Mouse (Mus musculus) midbrain, embryonic 10.5 days (tissue): ENCODE data around the gene Ppp1r9b. TPM values are rescaled to one million over a fixed set of nuclear protein-coding genes. Genes with fewer than 3 reads are reported as not detected.
"Not testable (repeated sequence)": the region's sequence is repeated elsewhere in the genome, so short reads cannot be mapped to it uniquely, and the experiment has no call there.

Experiments used
- DNase-seq: peaks from one replicate; pipeline ENCODE4 v3.0.0-alpha.2; 2017; ENCODE audit warnings: low spot score
- H3K27ac ChIP-seq: fragments of 300-500 bp; sonication (generic); replicated peaks from 2 replicates; pipeline ENCODE4 v1.5.1; 2016; ENCODE audit warnings: mild to moderate bottlenecking
- H3K27me3 ChIP-seq: fragments of 300-500 bp; sonication (generic); 2 replicates; pipeline ENCODE4 v1.6.1; 2016; ENCODE audit warnings: low read depth, mild to moderate bottlenecking; ENCODE audit not compliant: poor library complexity, severe bottlenecking
- H3K36me3 ChIP-seq: fragments of 300-500 bp; sonication (generic); 2 replicates; pipeline ENCODE4 v1.6.1; 2016; ENCODE audit warnings: mild to moderate bottlenecking, moderate library complexity
- H3K4me1 ChIP-seq: fragments of 300-500 bp; sonication (generic); 2 replicates; pipeline ENCODE4 v1.6.1; 2016
- H3K4me3 ChIP-seq: fragments of 300-500 bp; sonication (generic); 2 replicates; pipeline ENCODE4 v1.5.1; 2016; ENCODE audit warnings: mild to moderate bottlenecking, moderate library complexity
- H3K9me3 ChIP-seq: fragments of 300-500 bp; sonication (generic); replicated peaks from 2 replicates; pipeline ENCODE4 v1.6.1; 2016; ENCODE audit warnings: mild to moderate bottlenecking
- WGBS: fragments of 180-500 bp; shearing (Covaris S2); methylation state at CpG from one replicate; pipeline ENCODE4 v1.1.7; 2016; 5-methylcytosine and 5-hydroxymethylcytosine counted together
- polyA plus RNA-seq: library from polyadenylated mRNA; unstranded; fragments of >200 nt; fragmentation: Nextera tagmentation; extraction: Ambion mirVana; gene quantifications from 2 replicates; pipeline ENCODE4 v1.2.1, GENCODE M21; 2016

The Ppp1r9b gene
- polyA plus RNA-seq, 1 experiment from 2014 or later, result 8.6 TPM

- Histone ChIP-seq H3K36me3 (peaks cover 66% of the 10 kb centered on the region), H3K9me3 (no peaks in the 10 kb centered on the region), H3K27ac (0 out of 2 replicates have a peak overlapping the region, but pooled peaks have one; percentile 13), H3K27me3 (no peaks in the 10 kb centered on the region), H3K4me3 (peak overlapping the region; percentile 4; the same call in 1 of the 2 replicates), H3K4me1 (peaks cover 64% of the 10 kb centered on the region)
- no peak for DNase-seq
- 84% methylated on average over 12 of the region's 12 CpGs for WGBS
Measured at GRCm38 (mm10) chr11:95004136-95004936, 13.5 kb downstream of the Ppp1r9b start.

- H3K9me3 ChIP-seq, result no peaks in the 10 kb centered on the region
- no peak overlapping the region for H3K4me3 ChIP-seq
- no peaks in the 10 kb centered on the region for H3K27me3 ChIP-seq
- H3K36me3 ChIP-seq, result peaks cover 61% of the 10 kb centered on the region
- H3K4me1 ChIP-seq, result peaks cover 63% of the 10 kb centered on the region
- no peak for DNase-seq
- WGBS, result 68% methylated on average over 6 of the region's 6 CpGs
- 0 out of 2 replicates have a peak overlapping the region, but pooled peaks have one; percentile 13 for H3K27ac ChIP-seq
Measured at GRCm38 (mm10) chr11:95004937-95005198, 14.0 kb downstream of the Ppp1r9b start.

GRCm38 (mm10) chr11:95006038-95006437 lies 15.2 kb downstream of the Ppp1r9b start:
- peaks cover 61% of the 10 kb centered on the region for H3K4me1 ChIP-seq
- H3K36me3 ChIP-seq, result peaks cover 49% of the 10 kb centered on the region
- peak overlapping the region; percentile 86 for H3K27ac ChIP-seq
- no peak for DNase-seq
- no peaks in the 10 kb centered on the region for H3K27me3 ChIP-seq
- no peaks in the 10 kb centered on the region for H3K9me3 ChIP-seq
- H3K4me3 ChIP-seq, result peak overlapping the region; percentile 61
- WGBS, result 22% methylated on average over 4 of the region's 4 CpGs

- Histone ChIP-seq H3K36me3 (peaks cover 44% of the 10 kb centered on the region), H3K27ac (peak overlapping the region; percentile 86), H3K4me1 (peaks cover 66% of the 10 kb centered on the region), H3K9me3 (no peaks in the 10 kb centered on the region), H3K4me3 (peak overlapping the region; percentile 61), H3K27me3 (no peaks in the 10 kb centered on the region)
- 2% methylated on average over 27 of the region's 27 CpGs for whole genome bisulfite sequencing
- DNase-seq, result peak; percentile 84
Measured at GRCm38 (mm10) chr11:95006525-95007219, 15.8 kb downstream of the Ppp1r9b start.

- Histone ChIP-seq H3K4me1 (peaks cover 73% of the 10 kb centered on the region), H3K36me3 (peaks cover 36% of the 10 kb centered on the region), H3K27me3 (no peaks in the 10 kb centered on the region), H3K4me3 (peak overlapping the region; percentile 61), H3K9me3 (no peaks in the 10 kb centered on the region), H3K27ac (peak overlapping the region; percentile 86)
- 81% methylated on average over 3 of the region's 3 CpGs for WGBS
- DNase-seq, result no peak
Measured at GRCm38 (mm10) chr11:95007418-95007817, 16.6 kb downstream of the Ppp1r9b start.

- peak overlapping the region; percentile 97 for H3K27ac ChIP-seq
Measured at GRCm38 (mm10) chr11:95008661-95009628, 18.1 kb downstream of the Ppp1r9b start.

GRCm38 (mm10) chr11:95009629-95010014 lies 18.8 kb downstream of the Ppp1r9b start, which contains the start of gene Samd14:
Samd14 (plus strand) TSS chr11:95009879.
- WGBS, result under 1% methylated on average over 32 of the region's 32 CpGs
- H3K9me3 ChIP-seq, result no peaks in the 10 kb centered on the region
- peaks cover 76% of the 10 kb centered on the region for H3K4me1 ChIP-seq
- peaks cover 34% of the 10 kb centered on the region for H3K36me3 ChIP-seq
- peak; percentile 85 for DNase-seq
- no peaks in the 10 kb centered on the region for H3K27me3 ChIP-seq
- H3K4me3 ChIP-seq, result peak within 1 kb of the TSS; percentile 93
- H3K27ac ChIP-seq, result peak within 1 kb of the TSS; percentile 97

More at GRCm38 (mm10) chr11:95008661-95009628, 18.1 kb downstream of the Ppp1r9b start:
- H3K4me1 ChIP-seq, result peaks cover 80% of the 10 kb centered on the region
- WGBS, result 41% methylated on average over 15 of the region's 15 CpGs
- no peaks in the 10 kb centered on the region for H3K9me3 ChIP-seq
- H3K4me3 ChIP-seq, result peak overlapping the region; percentile 93
- no peak for DNase-seq
- H3K36me3 ChIP-seq, result peaks cover 34% of the 10 kb centered on the region
- no peaks in the 10 kb centered on the region for H3K27me3 ChIP-seq

GRCm38 (mm10) chr11:95010141-95010739 lies 19.4 kb downstream of the Ppp1r9b start:
- H3K27ac ChIP-seq, result peak overlapping the region; percentile 97
- peaks cover 34% of the 10 kb centered on the region for H3K36me3 ChIP-seq
- peaks cover 74% of the 10 kb centered on the region for H3K4me1 ChIP-seq
- WGBS, result under 1% methylated on average over 33 of the region's 40 CpGs
- H3K27me3 ChIP-seq, result no peaks in the 10 kb centered on the region
- peak overlapping the region; percentile 93 for H3K4me3 ChIP-seq
- no peaks in the 10 kb centered on the region for H3K9me3 ChIP-seq
- peak; percentile 63 for DNase-seq

- not testable (repeated sequence) for H3K27me3 ChIP-seq, H3K9me3 ChIP-seq, DNase-seq
- 20% methylated on average over 4 of the region's 4 CpGs for WGBS
- Histone ChIP-seq H3K4me3 (peak overlapping the region; percentile 93), H3K4me1 (peaks cover 74% of the 10 kb centered on the region), H3K27ac (peak overlapping the region; percentile 97), H3K36me3 (peaks cover 34% of the 10 kb centered on the region)
Measured at GRCm38 (mm10) chr11:95010841-95011403, 20.1 kb downstream of the Ppp1r9b start.

- peak overlapping the region; percentile 97 for H3K27ac ChIP-seq
- no peak for DNase-seq
- no peaks in the 10 kb centered on the region for H3K9me3 ChIP-seq
- H3K27me3 ChIP-seq, result no peaks in the 10 kb centered on the region
- H3K4me3 ChIP-seq, result peak overlapping the region; percentile 93
- 39% methylated on average over 1 of the region's 1 CpGs for WGBS
- peaks cover 69% of the 10 kb centered on the region for H3K4me1 ChIP-seq
- peaks cover 37% of the 10 kb centered on the region for H3K36me3 ChIP-seq
Measured at GRCm38 (mm10) chr11:95011416-95011815, 20.6 kb downstream of the Ppp1r9b start.

GRCm38 (mm10) chr11:95012075-95012474 lies 21.2 kb downstream of the Ppp1r9b start:
- whole genome bisulfite sequencing, result 67% methylated on average over 3 of the region's 3 CpGs
- peak overlapping the region; percentile 97 for H3K27ac ChIP-seq
- H3K36me3 ChIP-seq, result peaks cover 44% of the 10 kb centered on the region
- peaks cover 63% of the 10 kb centered on the region for H3K4me1 ChIP-seq
- no peaks in the 10 kb centered on the region for H3K27me3 ChIP-seq
- no peaks in the 10 kb centered on the region for H3K9me3 ChIP-seq
- H3K4me3 ChIP-seq, result peak overlapping the region; percentile 93
- DNase-seq, result no peak
